Mouse (Mus musculus) brain, embryonic 14.5 days (tissue): ENCODE measurements around the gene Kif4.

Experiments
- CTCF ChIP-seq: fragments of 200-500 bp; IDR thresholded peaks from 2 replicates; pipeline ENCODE4 v1.5.1; 2012; ENCODE audit warnings: inconsistent platforms, mild to moderate bottlenecking, moderate library complexity, borderline replicate concordance; ENCODE audit not compliant: insufficient read depth, insufficient read length; ENCODE audit errors: extremely low read depth
- POLR2A ChIP-seq: fragments of 200-500 bp; IDR thresholded peaks from 2 replicates; pipeline ENCODE4 v1.6.1; 2012; ENCODE audit warnings: mild to moderate bottlenecking, inconsistent platforms, borderline replicate concordance; ENCODE audit not compliant: poor library complexity, insufficient read depth, insufficient read length, severe bottlenecking; ENCODE audit errors: extremely low read depth

- no peak for TF ChIP-seq POLR2A
- no peak for TF ChIP-seq CTCF
Observed at GRCm38 (mm10) chrX:100625146-100625545, 391 bp upstream of the Kif4 start.
